Mouse (Mus musculus): ENCODE measurements at regions not wholly inside any gene's neighbourhood (a gene's known extent, or its start where the extent isn't known, plus 50 kb on each side); places are given as distances from the start of the nearest gene placed in this dataset.

- no peak for DNase-seq (ENCODE audit: extremely low spot score in 1 of 2, low spot score in 1 of 2)
Observed at GRCm38 (mm10) chr7:55519579-55519978, 248.4 kb upstream of the Siglech start.

GRCm38 (mm10) chr7:55539827-55540320 lies 228.1 kb upstream of the Siglech start:
- DNase-seq (ENCODE audit: extremely low spot score in 1 of 2, low spot score in 1 of 2), result peak in 1 of 2 experiments; percentile 17

- DNase-seq (ENCODE audit: extremely low spot score in 1 of 2, low spot score in 1 of 2), result no peak
Observed at GRCm38 (mm10) chr7:55549211-55549610, 218.8 kb upstream of the Siglech start.

GRCm38 (mm10) chr7:55573339-55573738 lies 194.6 kb upstream of the Siglech start:
- DNase-seq (ENCODE audit: extremely low spot score in 1 of 2, low spot score in 1 of 2), result no peak

GRCm38 (mm10) chr7:55581034-55581926 lies 186.7 kb upstream of the Siglech start:
- DNase-seq (ENCODE audit: extremely low spot score in 1 of 2, low spot score in 1 of 2), result peak in 1 of 2 experiments; percentile 1

Measured in frontal cortex, adult 2 months (tissue).